Mouse (Mus musculus) MEL (cell line): ENCODE data around the gene Slc1a4. TPM values are rescaled to one million over a fixed set of nuclear protein-coding genes. Genes with fewer than 3 reads are reported as not detected.

Source experiments
- DNase-seq: peaks from one replicate; pipeline ENCODE4 v3.0.0; 2011; ENCODE audit warnings: low read depth, low spot score
- H3K27ac ChIP-seq: 2 replicates; pipeline ENCODE4 v1.5.1; 2012; ENCODE audit warnings: low read depth, mild to moderate bottlenecking, control low read depth, low read length, moderate library complexity; ENCODE audit not compliant: control insufficient read depth
- H3K27me3 ChIP-seq, 2 experiments: fragments of 150-350 bp in 1 of 2; sonication (generic) in 1 of 2; 2 replicates each; pipeline ENCODE4 v1.6.1; 2012; ENCODE audit warnings: low read length in 2 of 2, mild to moderate bottlenecking in 2 of 2, improper control_type of control experiment in 1 of 2, moderate library complexity in 1 of 2; ENCODE audit not compliant: insufficient read depth in 2 of 2, control insufficient read depth in 1 of 2
- H3K36me3 ChIP-seq, 2 experiments: 2 replicates each; pipeline ENCODE4 v1.6.1; 2012 to 2014; ENCODE audit warnings: low read length in 2 of 2, improper control_type of control experiment in 1 of 2, inconsistent platforms in 1 of 2, mild to moderate bottlenecking in 1 of 2; ENCODE audit not compliant: insufficient read depth in 2 of 2, control insufficient read depth in 1 of 2
- H3K4me1 ChIP-seq, 2 experiments: fragments of 150-350 bp in 1 of 2; sonication (generic) in 1 of 2; 2 replicates each; pipeline ENCODE4 v1.6.1; 2012; ENCODE audit warnings: low read length in 2 of 2, improper control_type of control experiment in 1 of 2, mild to moderate bottlenecking in 1 of 2; ENCODE audit not compliant: insufficient read depth in 2 of 2, control insufficient read depth in 1 of 2
- H3K4me3 ChIP-seq, 2 experiments: fragments of 150-350 bp in 1 of 2; sonication (generic) in 1 of 2; 2 replicates each; pipeline ENCODE4 v1.5.1; 2012; ENCODE audit warnings: low read depth in 2 of 2, low read length in 2 of 2, mild to moderate bottlenecking in 2 of 2, moderate library complexity in 2 of 2, control low read depth in 1 of 2, improper control_type of control experiment in 1 of 2; ENCODE audit not compliant: control insufficient read depth in 1 of 2, insufficient read depth in 1 of 2
- H3K79me2 ChIP-seq: 2 replicates; pipeline ENCODE4 v1.6.1; 2012; ENCODE audit warnings: mild to moderate bottlenecking, low read length, moderate library complexity; ENCODE audit not compliant: control insufficient read depth, poor library complexity, insufficient read depth
- H3K9ac ChIP-seq: 2 replicates; pipeline ENCODE4 v1.6.1; 2012; ENCODE audit warnings: low read depth, mild to moderate bottlenecking, control low read depth, low read length, moderate library complexity; ENCODE audit not compliant: control insufficient read depth, poor library complexity, severe bottlenecking
- H3K9me3 ChIP-seq: fragments of 150-350 bp; sonication (generic); replicated peaks from 2 replicates; pipeline ENCODE4 v1.6.1; 2012; ENCODE audit warnings: mild to moderate bottlenecking, low read length, improper control_type of control experiment, moderate library complexity; ENCODE audit not compliant: insufficient read depth
- CHD1 ChIP-seq: IDR thresholded peaks from 2 replicates; pipeline ENCODE4 v1.6.1; 2012; ENCODE audit warnings: low read depth, mild to moderate bottlenecking, inconsistent platforms, low read length, improper control_type of control experiment
- CHD2 ChIP-seq: IDR thresholded peaks from 2 replicates; pipeline ENCODE4 v1.6.1; 2011; ENCODE audit warnings: low read length, improper control_type of control experiment
- HCFC1 ChIP-seq: IDR thresholded peaks from 2 replicates; pipeline ENCODE4 v1.6.1; 2012; ENCODE audit warnings: low read depth, mild to moderate bottlenecking, inconsistent platforms, low read length, improper control_type of control experiment, moderate library complexity
- MAX ChIP-seq: IDR thresholded peaks from 2 replicates; pipeline ENCODE4 v1.6.1; 2011; ENCODE audit warnings: low read length, improper control_type of control experiment
- MYC ChIP-seq: IDR thresholded peaks from 2 replicates; pipeline ENCODE4 v1.6.1; 2011; ENCODE audit warnings: low read depth, mild to moderate bottlenecking, low read length, improper control_type of control experiment, moderate library complexity
- POLR2AphosphoS2 ChIP-seq: IDR thresholded peaks from 2 replicates; pipeline ENCODE4 v1.6.1; 2011; ENCODE audit warnings: low read length, improper control_type of control experiment
- POLR2AphosphoS5 ChIP-seq: IDR thresholded peaks from 2 replicates; pipeline ENCODE4 v1.6.1; 2012; ENCODE audit warnings: low read depth, borderline replicate concordance, mild to moderate bottlenecking, inconsistent platforms, low read length, moderate library complexity, mixed read lengths
- RCOR1 ChIP-seq: IDR thresholded peaks from 2 replicates; pipeline ENCODE4 v1.6.1; 2012; ENCODE audit warnings: low read depth, mild to moderate bottlenecking, inconsistent platforms, low read length, improper control_type of control experiment
- TAL1 ChIP-seq: IDR thresholded peaks from 2 replicates; pipeline ENCODE4 v1.6.1; 2012; ENCODE audit warnings: mild to moderate bottlenecking, inconsistent platforms, low read length, moderate library complexity, mixed read lengths
- polyA plus RNA-seq, 2 experiments: library from polyadenylated mRNA; stranded (reverse) in 1 of 2; unstranded in 1 of 2; fragments of >175 nt in 1 of 2; fragments of >200 nt in 1 of 2; gene quantifications; 2 replicates each; pipeline versions ENCODE4 v1.2.1 to v1.2.4; 2012; ENCODE audit warnings: low replicate concordance in 2 of 2, low read depth in 1 of 2; ENCODE audit not compliant: insufficient read length in 2 of 2, insufficient read depth in 1 of 2, missing spikeins in 1 of 2
- total RNA-seq: library from RNA; depleted of rRNA; stranded (reverse); fragments of 300-350 nt; gene quantifications from 2 replicates; pipeline ENCODE4 v1.2.3, GENCODE M21; 2012; rRNA removed

Slc1a4 gene
- total and polyA plus RNA-seq, 3 experiments = 21.7 to 32.3 TPM; not detected in 1

DNA sequence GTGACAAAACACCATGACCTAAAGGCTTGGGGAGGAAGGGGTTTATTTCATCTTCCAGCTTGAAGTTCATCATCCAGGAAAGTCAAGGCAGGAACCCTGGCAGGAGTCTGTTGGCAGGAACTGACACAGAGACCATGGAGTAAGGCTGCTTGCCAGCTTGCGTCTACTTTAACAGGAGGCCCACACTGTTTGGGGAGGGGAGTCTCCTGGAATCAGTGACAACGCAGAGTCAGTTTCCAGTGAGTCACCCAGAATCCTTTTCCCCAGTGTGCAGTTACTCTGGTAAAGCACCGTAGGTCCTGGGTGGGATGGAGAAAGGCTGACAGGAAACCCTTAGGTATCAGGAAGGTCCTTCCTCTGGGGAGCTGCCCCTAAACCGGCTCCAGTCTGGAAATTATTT lies 77.7 kb downstream of the Slc1a4 start:
- Histone ChIP-seq H3K4me1 (peaks cover 0 to 6% of the 10 kb centered on the region in 2 experiments; a peak in 2 of 4 replicates), H3K9ac (no peak overlapping the region), H3K4me3 (no peak overlapping the region), H3K79me2 (no peaks in the 10 kb centered on the region), H3K36me3 (0 out of 4 replicates have a peak, but pooled peaks cover 0 to 3% of the 10 kb centered on the region in 2 experiments), H3K27me3 (peaks cover 0 to 2% of the 10 kb centered on the region in 2 experiments), H3K27ac (no peak overlapping the region), H3K9me3 (no peaks in the 10 kb centered on the region)
- TF ChIP-seq RCOR1 = no peak
- no peak for TF ChIP-seq MYC
- TF ChIP-seq CHD1 = no peak
- no peak for TF ChIP-seq CHD2
- TF ChIP-seq POLR2AphosphoS5 = no peak
- no peak for TF ChIP-seq POLR2AphosphoS2
- no peak for TF ChIP-seq HCFC1
- DNase-seq = no peak

DNA sequence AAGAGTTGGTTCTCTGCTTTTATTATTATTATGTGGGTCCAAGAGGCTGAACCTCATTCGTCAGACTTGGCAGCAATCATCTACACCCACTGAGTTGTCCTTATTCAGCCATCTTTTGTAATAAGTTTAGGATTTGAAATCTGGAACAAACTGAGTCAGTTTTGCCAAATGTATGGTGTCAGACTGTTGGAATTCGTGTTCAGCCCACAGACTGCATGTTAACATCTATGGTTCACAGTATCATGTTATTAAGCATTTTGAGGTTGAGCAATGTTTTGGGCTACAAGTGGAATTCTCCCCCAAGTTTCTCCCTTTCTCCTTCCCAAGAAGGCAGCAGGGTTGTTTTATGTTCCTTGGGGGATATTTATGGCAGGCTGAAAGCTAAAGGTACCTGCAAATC lies 79.4 kb downstream of the Slc1a4 start:
- Histone ChIP-seq H3K36me3 (peaks cover 0 to 8% of the 10 kb centered on the region in 2 experiments; a peak in 2 of 4 replicates), H3K4me1 (peaks cover 4 to 10% of the 10 kb centered on the region in 2 experiments), H3K9ac (no peak overlapping the region), H3K27me3 (peaks cover 0 to under 1% of the 10 kb centered on the region in 2 experiments; a peak in 2 of 4 replicates), H3K4me3 (no peak overlapping the region), H3K9me3 (no peaks in the 10 kb centered on the region), H3K79me2 (peaks cover 11% of the 10 kb centered on the region), H3K27ac (no peak overlapping the region)
- no peak for TF ChIP-seq TAL1
- TF ChIP-seq MAX = peak; percentile 25; the same call in 1 of the 2 replicates
- no peak for DNase-seq

Other genes starting within 250 kb of the Slc1a4 start
- 160 and 170 TPM in 2 replicates for gene Actr2, start 219.8 kb downstream of the Slc1a4 start, total RNA-seq
- 100 to 1,000 TPM in 1 of 2 experiments, 10 to 100 TPM in 1; 40.0 to 172 TPM for gene Actr2, start 219.8 kb downstream of the Slc1a4 start, polyA plus RNA-seq
- 79.5 and 83.9 TPM in 2 replicates for gene Rab1a, start 131.3 kb downstream of the Slc1a4 start, total RNA-seq
- 100 to 1,000 TPM; 139 to 336 TPM for gene Rab1a, start 131.3 kb downstream of the Slc1a4 start, polyA plus RNA-seq
- 20.0 and 22.2 TPM in 2 replicates for gene Cep68, start 83.3 kb downstream of the Slc1a4 start, total RNA-seq
- 10 to 100 TPM in 1 of 2 experiments, not detected in 1; 24.7 TPM for gene Cep68, start 83.3 kb downstream of the Slc1a4 start, polyA plus RNA-seq
- 7.0 TPM in 2 replicates for gene Sertad2, start 210.5 kb upstream of the Slc1a4 start, total RNA-seq
- gene Sertad2, start 210.5 kb upstream of the Slc1a4 start, polyA plus RNA-seq = 10 to 100 TPM in 1 of 2 experiments, not detected in 1; 11.5 TPM